Mouse (Mus musculus) forebrain, embryonic 15.5 days (tissue): ENCODE measurements around the gene Gm49380. TPM values are rescaled to one million over a fixed set of nuclear protein-coding genes. Genes with fewer than 3 reads are reported as not detected.

Source experiments
- ATAC-seq: fragments of 200-750 bp; cut with Nextera tagmentation; replicated peaks from 2 replicates; pipeline ENCODE4 v1.8.0; 2017; ENCODE audit warnings: mild to moderate bottlenecking, moderate TSS enrichment, moderate library complexity
- H3K27ac ChIP-seq: fragments of 300-500 bp; sonication (generic); replicated peaks from 2 replicates; pipeline ENCODE4 v1.5.1; 2015; ENCODE audit warnings: mild to moderate bottlenecking, inconsistent platforms
- H3K27me3 ChIP-seq: fragments of 300-500 bp; sonication (generic); 2 replicates; pipeline ENCODE4 v1.6.1; 2015; ENCODE audit warnings: inconsistent platforms
- H3K36me3 ChIP-seq: fragments of 300-500 bp; sonication (generic); 2 replicates; pipeline ENCODE4 v1.6.1; 2015; ENCODE audit warnings: mild to moderate bottlenecking, inconsistent platforms
- H3K4me1 ChIP-seq: fragments of 300-500 bp; sonication (generic); 2 replicates; pipeline ENCODE4 v1.6.1; 2015; ENCODE audit warnings: inconsistent platforms
- H3K4me2 ChIP-seq: fragments of 300-500 bp; sonication (generic); replicated peaks from 2 replicates; pipeline ENCODE4 v1.6.1; 2015; ENCODE audit warnings: mild to moderate bottlenecking, inconsistent platforms
- H3K4me3 ChIP-seq: fragments of 300-500 bp; sonication (generic); 2 replicates; pipeline ENCODE4 v1.5.1; 2015; ENCODE audit warnings: mild to moderate bottlenecking, inconsistent platforms
- H3K9ac ChIP-seq: fragments of 300-500 bp; sonication (generic); replicated peaks from 2 replicates; pipeline ENCODE4 v1.6.1; 2015; ENCODE audit warnings: mild to moderate bottlenecking, inconsistent platforms
- H3K9me3 ChIP-seq: fragments of 300-500 bp; sonication (generic); 2 replicates; pipeline ENCODE4 v1.6.1; 2016; ENCODE audit warnings: inconsistent platforms
- WGBS: fragments of 180-500 bp; shearing (Covaris S2); methylation state at CpG from one replicate; pipeline ENCODE4 v1.1.7; 2015; ENCODE audit warnings: mixed read lengths; 5-methylcytosine and 5-hydroxymethylcytosine counted together
- polyA plus RNA-seq: library from polyadenylated mRNA; unstranded; fragments of >200 nt; fragmentation: Nextera tagmentation; extraction: Ambion mirVana; gene quantifications from 2 replicates; pipeline ENCODE4 v1.2.1, GENCODE M21; 2015

Gene Gm49380
- polyA plus RNA-seq, 1 experiment from 2014 or later = 0.17 TPM

- 6% methylated on average over 10 of the region's 10 CpGs for WGBS
- H3K4me3 ChIP-seq = peak overlapping the region; percentile 50
- no peaks in the 10 kb centered on the region for H3K9me3 ChIP-seq
- ATAC-seq = no peak
- H3K36me3 ChIP-seq = no peaks in the 10 kb centered on the region
- peaks cover 37% of the 10 kb centered on the region for H3K4me1 ChIP-seq
- peaks cover 15% of the 10 kb centered on the region; the same call in 1 of the 2 replicates for H3K27me3 ChIP-seq
- H3K4me2 ChIP-seq = peak overlapping the region; percentile 98
- H3K27ac ChIP-seq = no peak overlapping the region
- peak overlapping the region; percentile 52 for H3K9ac ChIP-seq
These were observed 28.0 kb downstream of the Gm49380 start for GRCm38 (mm10) chr9:44085276-44085675.

GRCm38 (mm10) chr9:44084659-44085229 is 28.6 kb downstream of the Gm49380 start:
- peak overlapping the region; percentile 50 for H3K4me3 ChIP-seq
- H3K36me3 ChIP-seq = no peaks in the 10 kb centered on the region
- H3K4me1 ChIP-seq = peaks cover 37% of the 10 kb centered on the region
- under 1% methylated on average over 62 of the region's 62 CpGs for WGBS
- peak overlapping the region; percentile 98 for H3K4me2 ChIP-seq
- no peaks in the 10 kb centered on the region for H3K9me3 ChIP-seq
- peaks cover 15% of the 10 kb centered on the region; the same call in 1 of the 2 replicates for H3K27me3 ChIP-seq
- no peak overlapping the region for H3K27ac ChIP-seq
- H3K9ac ChIP-seq = peak overlapping the region; percentile 52
- ATAC-seq = peak; percentile 36; the same call in 1 of the 2 replicates

- WGBS = 3% methylated on average over 14 of the region's 14 CpGs
- ATAC-seq = peak; percentile 6; the same call in 1 of the 2 replicates
These were observed 29.1 kb downstream of the Gm49380 start for GRCm38 (mm10) chr9:44084236-44084635.

GRCm38 (mm10) chr9:44083392-44084121 is 29.7 kb downstream of the Gm49380 start:
- WGBS = 10% methylated on average over 23 of the region's 23 CpGs
- no peak for ATAC-seq
- Histone ChIP-seq H3K4me3 (peak overlapping the region; percentile 50), H3K27ac (0 out of 2 replicates have a peak overlapping the region, but pooled peaks have one; percentile 41), H3K27me3 (peaks cover 15% of the 10 kb centered on the region; the same call in 1 of the 2 replicates), H3K4me2 (peak overlapping the region; percentile 98), H3K4me1 (peaks cover 43% of the 10 kb centered on the region), H3K9ac (no peak overlapping the region), H3K9me3 (no peaks in the 10 kb centered on the region), H3K36me3 (no peaks in the 10 kb centered on the region)

More at GRCm38 (mm10) chr9:44084236-44084635, 29.1 kb downstream of the Gm49380 start:
- Histone ChIP-seq H3K27me3 (peaks cover 15% of the 10 kb centered on the region; the same call in 1 of the 2 replicates), H3K4me3 (peak overlapping the region; percentile 50), H3K9ac (peak overlapping the region; percentile 52), H3K27ac (no peak overlapping the region), H3K4me2 (peak overlapping the region; percentile 98), H3K9me3 (no peaks in the 10 kb centered on the region), H3K4me1 (peaks cover 37% of the 10 kb centered on the region), H3K36me3 (no peaks in the 10 kb centered on the region)

DNA sequence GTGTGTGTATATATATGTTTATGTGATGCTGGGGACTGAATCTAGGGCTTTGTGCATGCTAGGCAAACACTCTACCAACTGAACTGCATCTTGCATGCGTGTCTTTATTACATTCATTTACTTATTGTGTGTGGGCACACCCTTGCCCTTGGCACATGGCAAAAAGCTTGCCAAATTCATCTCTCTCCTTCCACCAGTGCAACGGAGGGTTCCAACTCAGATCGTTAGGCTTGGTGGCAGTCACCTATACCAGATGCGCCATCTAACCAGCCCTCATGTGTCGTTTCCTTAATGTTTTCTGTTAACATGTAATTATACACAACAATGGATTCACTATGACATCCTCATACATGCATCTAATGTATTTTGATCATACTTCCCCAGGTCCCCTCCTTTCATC is 31.0 kb downstream of the Gm49380 start:
- WGBS = 75% methylated on average over 5 of the region's 5 CpGs
- no peak overlapping the region for H3K4me3 ChIP-seq

GRCm38 (mm10) chr9:44081581-44081980 is 31.7 kb downstream of the Gm49380 start:
- Histone ChIP-seq H3K4me3 (no peak overlapping the region), H3K27me3 (peaks cover 14% of the 10 kb centered on the region; the same call in 1 of the 2 replicates), H3K9me3 (no peaks in the 10 kb centered on the region), H3K27ac (no peak overlapping the region), H3K4me2 (no peak overlapping the region), H3K36me3 (no peaks in the 10 kb centered on the region), H3K9ac (no peak overlapping the region), H3K4me1 (peaks cover 39% of the 10 kb centered on the region)
- ATAC-seq = no peak
- WGBS = 45% methylated on average over 5 of the region's 5 CpGs

More for the DNA sequence above, 31.0 kb downstream of the Gm49380 start:
- no peak for ATAC-seq
- Histone ChIP-seq H3K4me1 (peaks cover 39% of the 10 kb centered on the region), H3K27ac (no peak overlapping the region), H3K27me3 (peaks cover 15% of the 10 kb centered on the region; the same call in 1 of the 2 replicates), H3K4me2 (no peak overlapping the region), H3K36me3 (no peaks in the 10 kb centered on the region), H3K9me3 (no peaks in the 10 kb centered on the region), H3K9ac (no peak overlapping the region)

- peaks cover 8% of the 10 kb centered on the region; the same call in 1 of the 2 replicates for H3K27me3 ChIP-seq
- H3K9me3 ChIP-seq = no peaks in the 10 kb centered on the region
- no peak overlapping the region for H3K4me3 ChIP-seq
- no peak overlapping the region for H3K4me2 ChIP-seq
- no peak for ATAC-seq
- H3K9ac ChIP-seq = no peak overlapping the region
- no peaks in the 10 kb centered on the region for H3K36me3 ChIP-seq
- peaks cover 39% of the 10 kb centered on the region for H3K4me1 ChIP-seq
- 67% methylated on average over 5 of the region's 5 CpGs for WGBS
- no peak overlapping the region for H3K27ac ChIP-seq
These were observed 32.3 kb downstream of the Gm49380 start for GRCm38 (mm10) chr9:44080953-44081352.

- Histone ChIP-seq H3K4me3 (no peak overlapping the region), H3K36me3 (no peaks in the 10 kb centered on the region), H3K9me3 (no peaks in the 10 kb centered on the region), H3K9ac (no peak overlapping the region), H3K4me2 (no peak overlapping the region), H3K27me3 (peaks cover 8% of the 10 kb centered on the region; the same call in 1 of the 2 replicates), H3K27ac (no peak overlapping the region), H3K4me1 (peaks cover 36% of the 10 kb centered on the region)
- no peak for ATAC-seq
- 80% methylated on average over 10 of the region's 10 CpGs for WGBS
These were observed 33.1 kb downstream of the Gm49380 start for GRCm38 (mm10) chr9:44079997-44080780.

DNA sequence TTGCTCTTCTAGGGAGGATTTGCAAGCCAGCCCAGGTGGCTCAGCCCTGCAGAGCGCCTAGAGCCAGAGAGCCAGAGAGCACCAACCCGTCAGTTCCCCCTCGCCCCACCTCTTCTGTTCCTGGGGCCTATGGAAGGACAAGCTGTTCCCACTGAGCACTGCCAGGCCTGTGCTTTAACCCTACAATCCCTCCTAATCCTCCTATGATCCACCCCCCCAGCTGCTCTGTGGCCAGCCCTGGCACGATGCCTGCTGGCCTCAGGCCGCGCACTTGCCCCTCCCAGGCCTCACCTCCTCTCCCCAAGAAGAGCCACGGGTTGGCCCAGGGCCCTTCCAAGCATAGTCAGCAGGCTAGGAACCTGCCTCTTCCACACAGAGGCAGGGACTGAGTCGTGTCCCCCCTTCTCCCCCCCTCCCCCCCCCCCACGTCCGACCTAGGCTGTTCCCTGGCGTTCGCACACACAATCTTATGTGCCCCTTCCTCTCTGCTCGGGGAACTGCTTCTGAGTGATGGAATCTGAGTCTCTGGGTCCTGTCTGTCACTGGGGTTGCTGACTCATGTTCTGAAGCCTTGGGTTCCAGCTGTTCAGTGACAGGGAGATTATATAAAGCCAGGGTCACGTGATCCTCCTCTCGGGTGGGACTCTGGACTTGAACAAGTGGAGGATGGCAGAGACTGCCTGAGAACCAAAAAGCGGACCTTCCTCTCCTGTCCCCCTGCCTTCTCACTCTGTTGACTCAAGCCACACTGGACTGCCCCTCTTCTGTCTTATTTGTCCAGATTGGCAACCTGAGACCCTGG is 34.1 kb downstream of the Gm49380 start:
- H3K4me3 ChIP-seq = no peak overlapping the region
- H3K36me3 ChIP-seq = no peaks in the 10 kb centered on the region
- H3K27ac ChIP-seq = no peak overlapping the region
- H3K27me3 ChIP-seq = peaks cover 7% of the 10 kb centered on the region; the same call in 1 of the 2 replicates
- no peak overlapping the region for H3K9ac ChIP-seq
- H3K4me2 ChIP-seq = no peak overlapping the region
- peak; percentile 73 for ATAC-seq
- WGBS = 20% methylated on average over 16 of the region's 16 CpGs
- H3K4me1 ChIP-seq = peaks cover 27% of the 10 kb centered on the region
- no peaks in the 10 kb centered on the region for H3K9me3 ChIP-seq

DNA sequence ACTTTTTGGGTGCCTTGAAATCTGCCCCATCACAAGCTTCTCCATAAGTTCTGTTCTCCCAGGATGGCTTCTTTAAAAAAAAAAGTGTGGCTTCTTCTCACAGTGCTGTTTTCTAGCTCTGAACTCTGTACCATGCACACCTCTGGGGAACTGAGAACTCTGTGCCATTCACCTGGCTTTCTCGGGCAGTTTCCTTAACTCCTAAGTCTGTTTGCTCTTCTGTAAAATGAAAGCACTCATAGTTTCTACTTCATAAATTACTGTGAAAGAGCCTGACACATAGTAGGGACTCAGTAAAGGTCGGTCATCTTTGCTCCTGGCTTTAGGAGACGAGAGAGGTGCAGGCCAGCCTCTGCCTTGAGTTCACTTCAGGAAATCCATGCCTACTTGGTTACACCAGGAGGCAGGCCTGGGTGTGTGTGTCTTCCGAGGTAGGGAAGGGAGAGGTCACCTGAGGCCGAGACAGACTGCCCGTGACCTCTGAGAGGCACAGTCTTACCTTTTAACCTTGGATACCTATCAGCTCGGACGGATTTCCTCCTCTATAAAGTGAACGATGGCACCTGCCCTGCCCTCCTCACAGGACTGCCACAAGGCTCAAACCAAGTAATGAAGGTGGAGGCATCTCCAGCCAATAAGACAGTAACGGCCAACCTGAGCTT is 35.0 kb downstream of the Gm49380 start:
- H3K27me3 ChIP-seq = peaks cover 4% of the 10 kb centered on the region; the same call in 1 of the 2 replicates
- no peaks in the 10 kb centered on the region for H3K9me3 ChIP-seq
- WGBS = 81% methylated on average over 10 of the region's 10 CpGs
- H3K36me3 ChIP-seq = no peaks in the 10 kb centered on the region
- no peak overlapping the region for H3K27ac ChIP-seq
- no peak overlapping the region for H3K9ac ChIP-seq
- no peak overlapping the region for H3K4me2 ChIP-seq
- peaks cover 18% of the 10 kb centered on the region for H3K4me1 ChIP-seq
- no peak overlapping the region for H3K4me3 ChIP-seq
- no peak for ATAC-seq
